Mouse (Mus musculus) brown adipose tissue, adult 24 weeks (tissue): ENCODE measurements around the gene Acy3. TPM values are rescaled to one million over a fixed set of nuclear protein-coding genes. Genes with fewer than 3 reads are reported as not detected.

Experiments used
- H3K27ac ChIP-seq: fragments of 200-500 bp; replicated peaks from 2 replicates; pipeline ENCODE4 v1.5.1; 2012; ENCODE audit warnings: low read depth, mild to moderate bottlenecking, low read length
- H3K4me1 ChIP-seq: fragments of 200-500 bp; 2 replicates; pipeline ENCODE4 v1.6.1; 2012; ENCODE audit warnings: low read length, mixed read lengths; ENCODE audit not compliant: control insufficient read depth, insufficient read depth, insufficient read length
- H3K4me3 ChIP-seq: fragments of 200-500 bp; 2 replicates; pipeline ENCODE4 v1.5.1; 2012; ENCODE audit warnings: low read depth, mild to moderate bottlenecking, low read length, moderate library complexity; ENCODE audit not compliant: insufficient read depth
- polyA plus RNA-seq: library from polyadenylated mRNA; stranded (reverse); fragments of >200 nt; gene quantifications from 2 replicates; pipeline ENCODE4 v1.2.4, GENCODE M21; 2012; ENCODE audit not compliant: missing spikeins, insufficient read depth, insufficient read length

The Acy3 gene
- polyA plus RNA-seq, 1 experiment: 40.6 TPM

GRCm38 (mm10) chr19:4003641-4004040, 17.3 kb downstream of the Acy3 start:
- Histone ChIP-seq H3K4me1 (peaks cover 5% of the 10 kb centered on the region), H3K4me3 (no peak overlapping the region), H3K27ac (no peak overlapping the region)

GRCm38 (mm10) chr19:4004331-4004730, 18.0 kb downstream of the Acy3 start:
- Histone ChIP-seq H3K4me3 (no peak overlapping the region), H3K27ac (no peak overlapping the region), H3K4me1 (peaks cover 5% of the 10 kb centered on the region)

- Histone ChIP-seq H3K4me3 (no peak overlapping the region), H3K4me1 (peaks cover 5% of the 10 kb centered on the region), H3K27ac (no peak overlapping the region)
These were observed 18.7 kb downstream of the Acy3 start for GRCm38 (mm10) chr19:4005091-4005490.

- Histone ChIP-seq H3K4me3 (no peak overlapping the region), H3K27ac (no peak overlapping the region), H3K4me1 (peaks cover 4% of the 10 kb centered on the region)
These were observed 19.6 kb downstream of the Acy3 start for GRCm38 (mm10) chr19:4005971-4006370.

GRCm38 (mm10) chr19:4011086-4011485, 24.7 kb downstream of the Acy3 start:
- Histone ChIP-seq H3K4me3 (0 out of 2 replicates have a peak overlapping the region, but pooled peaks have one; percentile 3), H3K4me1 (no peaks in the 10 kb centered on the region), H3K27ac (no peak overlapping the region)

GRCm38 (mm10) chr19:4012432-4013022, 26.2 kb downstream of the Acy3 start, which contains the start of gene Ndufv1:
Ndufv1 (minus strand) TSS chr19:4012806.
- Histone ChIP-seq H3K4me3 (peak within 1 kb of the TSS; percentile 86), H3K27ac (peak within 1 kb of the TSS; percentile 91), H3K4me1 (no peaks in the 10 kb centered on the region)

GRCm38 (mm10) chr19:4013066-4013465, 26.7 kb downstream of the Acy3 start:
- H3K27ac ChIP-seq: no peak overlapping the region
- no peaks in the 10 kb centered on the region for H3K4me1 ChIP-seq

GRCm38 (mm10) chr19:4014802-4015201, 28.4 kb downstream of the Acy3 start:
- H3K4me1 ChIP-seq: no peaks in the 10 kb centered on the region
- H3K4me3 ChIP-seq: no peak overlapping the region
- no peak overlapping the region for H3K27ac ChIP-seq

More at GRCm38 (mm10) chr19:4013066-4013465, 26.7 kb downstream of the Acy3 start:
- H3K4me3 ChIP-seq: peak overlapping the region; percentile 50

GRCm38 (mm10) chr19:4015635-4016034, 29.3 kb downstream of the Acy3 start:
- Histone ChIP-seq H3K4me1 (no peaks in the 10 kb centered on the region), H3K4me3 (no peak overlapping the region), H3K27ac (no peak overlapping the region)

- Histone ChIP-seq H3K27ac (no peak overlapping the region), H3K4me1 (no peaks in the 10 kb centered on the region), H3K4me3 (no peak overlapping the region)
These were observed 31.7 kb downstream of the Acy3 start for GRCm38 (mm10) chr19:4017921-4018587.

- Histone ChIP-seq H3K4me3 (no peak overlapping the region), H3K4me1 (no peaks in the 10 kb centered on the region), H3K27ac (no peak overlapping the region)
These were observed 32.6 kb downstream of the Acy3 start for GRCm38 (mm10) chr19:4018743-4019583.

- no peaks in the 10 kb centered on the region for H3K4me1 ChIP-seq
- no peak overlapping the region for H3K4me3 ChIP-seq
- H3K27ac ChIP-seq: peak overlapping the region; percentile 39; the same call in 1 of the 2 replicates
These were observed 36.8 kb downstream of the Acy3 start for GRCm38 (mm10) chr19:4023185-4023584.

- no peak overlapping the region for H3K4me3 ChIP-seq
- no peaks in the 10 kb centered on the region for H3K4me1 ChIP-seq
- no peak overlapping the region for H3K27ac ChIP-seq
These were observed 41.2 kb downstream of the Acy3 start for GRCm38 (mm10) chr19:4027576-4027975.

- no peak overlapping the region for H3K4me3 ChIP-seq
- no peak overlapping the region for H3K27ac ChIP-seq
- peaks cover 5% of the 10 kb centered on the region; the same call in 1 of the 2 replicates for H3K4me1 ChIP-seq
These were observed 46.3 kb downstream of the Acy3 start for GRCm38 (mm10) chr19:4032668-4033067.

GRCm38 (mm10) chr19:4033298-4033697, 46.9 kb downstream of the Acy3 start:
- H3K4me1 ChIP-seq: peaks cover 6% of the 10 kb centered on the region; the same call in 1 of the 2 replicates
- H3K4me3 ChIP-seq: no peak overlapping the region
- H3K27ac ChIP-seq: no peak overlapping the region
